Mouse (Mus musculus) heart, embryonic 16.5 days (tissue): Measurements from ENCODE around the gene Jagn1. TPM values are rescaled to one million over a fixed set of nuclear protein-coding genes. Genes with fewer than 3 reads are reported as not detected.

Experiments used
- ATAC-seq: fragments of 200-750 bp; cut with Nextera tagmentation; replicated peaks from 2 replicates; pipeline ENCODE4 v1.8.0; 2017; ENCODE audit warnings: moderate number of reproducible peaks; ENCODE audit not compliant: insufficient read depth, low FRiP score; ENCODE audit errors: extremely low read depth
- H3K27ac ChIP-seq: fragments of 300-500 bp; sonication (generic); 2 replicates; pipeline ENCODE4 v1.5.1; 2014; ENCODE audit warnings: mild to moderate bottlenecking, low read length, control low read depth, moderate library complexity
- H3K27me3 ChIP-seq: fragments of 300-500 bp; sonication (generic); 2 replicates; pipeline ENCODE4 v1.6.1; 2014; ENCODE audit warnings: low read length, mixed read lengths; ENCODE audit not compliant: control insufficient read depth, insufficient read depth
- H3K36me3 ChIP-seq: fragments of 300-500 bp; sonication (generic); 2 replicates; pipeline ENCODE4 v1.6.1; 2014; ENCODE audit not compliant: control insufficient read depth, insufficient read depth
- H3K4me1 ChIP-seq: fragments of 300-500 bp; sonication (generic); 2 replicates; pipeline ENCODE4 v1.6.1; 2014; ENCODE audit warnings: low read length, mixed read lengths; ENCODE audit not compliant: control insufficient read depth, insufficient read depth
- H3K4me2 ChIP-seq: fragments of 300-500 bp; sonication (generic); 2 replicates; pipeline ENCODE4 v1.6.1; 2014; ENCODE audit warnings: low read depth, mild to moderate bottlenecking, control low read depth, low read length
- H3K4me3 ChIP-seq: fragments of 300-500 bp; sonication (generic); 2 replicates; pipeline ENCODE4 v1.5.1; 2014; ENCODE audit warnings: mild to moderate bottlenecking, control low read depth, low read length
- H3K9ac ChIP-seq: fragments of 300-500 bp; sonication (generic); 2 replicates; pipeline ENCODE4 v1.6.1; 2014; ENCODE audit warnings: low read length, control low read depth
- H3K9me3 ChIP-seq: fragments of 300-500 bp; sonication (generic); replicated peaks from 2 replicates; pipeline ENCODE4 v1.6.1; 2016; ENCODE audit warnings: low read length; ENCODE audit not compliant: control insufficient read depth
- WGBS: fragments of 180-500 bp; shearing (Covaris S2); extraction: QIAGEN DNeasy Blood & Tissue Kit; methylation state at CpG from one replicate; pipeline ENCODE4 v1.1.7; 2014; 5-methylcytosine and 5-hydroxymethylcytosine counted together
- polyA plus RNA-seq: library from polyadenylated mRNA; unstranded; fragments of >200 nt; fragmentation: Nextera tagmentation; extraction: Ambion mirVana; gene quantifications from 2 replicates; pipeline ENCODE4 v1.2.1, GENCODE M21; 2015

Jagn1 gene
- polyA plus RNA-seq, result 64.5 and 65.2 TPM in 2 replicates

GRCm38 (mm10) chr6:113442442-113443090, at the start of gene Jagn1:
TSS of gene Jagn1 (plus strand) at chr6:113442569.
- 0% methylated on average over 45 of the region's 45 CpGs for WGBS
- Histone ChIP-seq H3K27ac (peak within 1 kb of the TSS; percentile 57), H3K9me3 (no peaks in the 10 kb centered on the region), H3K4me2 (peak within 1 kb of the TSS; percentile 99), H3K9ac (peak within 1 kb of the TSS; percentile 97), H3K4me3 (peak within 1 kb of the TSS; percentile 98), H3K4me1 (peaks cover 9% of the 10 kb centered on the region), H3K27me3 (no peaks in the 10 kb centered on the region), H3K36me3 (peaks cover 11% of the 10 kb centered on the region)
- ATAC-seq, result peak; percentile 86

DNA sequence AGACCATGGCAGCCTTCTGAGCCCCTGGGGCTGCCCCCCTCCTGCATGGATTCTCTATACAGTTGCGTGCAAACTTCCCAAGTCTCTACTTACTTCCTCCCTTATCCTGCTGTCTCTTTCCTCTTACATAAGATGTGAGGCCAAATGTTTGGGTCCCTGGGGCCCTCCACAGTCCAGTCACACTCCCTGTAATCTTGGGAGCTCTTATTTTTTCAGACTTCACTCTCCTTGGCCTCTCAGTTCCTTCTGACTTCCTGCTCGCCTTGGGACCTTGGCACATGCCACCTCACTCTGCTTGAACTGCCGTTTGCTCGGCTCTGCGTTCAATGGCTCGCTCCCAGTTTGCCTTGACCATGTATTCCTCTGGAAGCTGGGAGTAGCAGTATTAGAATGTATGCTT, 48.4 kb upstream of the Jagn1 start:
- H3K4me1 ChIP-seq, result peaks cover 12% of the 10 kb centered on the region; the same call in 1 of the 2 replicates
- WGBS, result 80% methylated on average over 6 of the region's 6 CpGs
- H3K4me2 ChIP-seq, result no peak overlapping the region
- no peak overlapping the region for H3K9ac ChIP-seq
- no peak overlapping the region for H3K4me3 ChIP-seq
- no peaks in the 10 kb centered on the region for H3K27me3 ChIP-seq
- ATAC-seq, result no peak
- no peaks in the 10 kb centered on the region for H3K9me3 ChIP-seq
- no peak overlapping the region for H3K27ac ChIP-seq
- H3K36me3 ChIP-seq, result peaks cover 19% of the 10 kb centered on the region

- Histone ChIP-seq H3K4me2 (no peak overlapping the region), H3K27me3 (no peaks in the 10 kb centered on the region), H3K36me3 (peaks cover 10% of the 10 kb centered on the region), H3K4me3 (no peak overlapping the region), H3K4me1 (peaks cover 12% of the 10 kb centered on the region; the same call in 1 of the 2 replicates), H3K9ac (no peak overlapping the region), H3K27ac (no peak overlapping the region), H3K9me3 (no peaks in the 10 kb centered on the region)
- ATAC-seq, result no peak
- WGBS, result 90% methylated on average over 11 of the region's 11 CpGs
These were observed 47.6 kb upstream of the Jagn1 start for GRCm38 (mm10) chr6:113394811-113395210.

- WGBS, result 92% methylated on average over 6 of the region's 6 CpGs
These were observed 46.9 kb upstream of the Jagn1 start for GRCm38 (mm10) chr6:113395501-113395900.

DNA sequence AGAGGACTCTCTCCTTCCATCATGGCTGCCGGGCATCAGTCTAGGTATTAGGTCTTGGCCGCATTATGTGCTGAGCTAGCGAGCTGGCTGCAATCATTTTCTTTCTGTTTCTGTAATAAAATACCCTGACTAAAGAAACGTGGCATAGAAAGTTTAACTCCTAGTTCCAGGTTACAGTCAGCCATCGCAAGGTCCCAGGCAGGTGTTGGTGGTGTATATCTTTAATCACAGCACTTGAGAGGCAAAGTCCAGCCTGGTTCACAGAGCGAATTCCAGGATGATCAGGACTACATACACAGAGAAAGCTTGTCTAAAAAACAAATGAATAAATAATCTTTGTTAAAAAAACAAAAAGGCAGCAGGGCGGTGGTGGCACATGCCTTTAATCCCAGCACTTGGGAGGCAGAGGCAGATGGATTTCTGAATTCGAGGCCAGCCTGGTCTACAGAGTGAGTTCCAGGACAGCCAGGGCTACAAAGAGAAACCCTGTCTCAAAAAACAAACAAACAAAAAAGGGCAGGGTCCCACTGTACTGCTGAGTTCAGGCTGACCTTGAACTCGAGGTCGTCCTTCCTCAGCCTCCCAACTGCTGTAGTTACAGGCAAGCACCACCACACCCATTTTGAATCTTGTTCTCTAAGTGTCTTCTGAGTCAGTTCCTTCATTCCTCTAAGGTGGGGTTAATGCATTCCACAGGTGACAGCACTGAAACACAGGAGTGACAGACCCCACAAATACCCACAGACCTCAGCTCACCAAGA, 45.9 kb upstream of the Jagn1 start:
- peaks cover 12% of the 10 kb centered on the region; the same call in 1 of the 2 replicates for H3K4me1 ChIP-seq
- H3K27ac ChIP-seq, result no peak overlapping the region
- no peak overlapping the region for H3K4me2 ChIP-seq
- no peak overlapping the region for H3K4me3 ChIP-seq
- ATAC-seq, result no peak
- no peaks in the 10 kb centered on the region for H3K27me3 ChIP-seq
- no peaks in the 10 kb centered on the region for H3K9me3 ChIP-seq
- H3K9ac ChIP-seq, result no peak overlapping the region
- WGBS, result 83% methylated on average over 10 of the region's 10 CpGs
- H3K36me3 ChIP-seq, result peaks cover 3% of the 10 kb centered on the region; the same call in 1 of the 2 replicates

More at GRCm38 (mm10) chr6:113395501-113395900, 46.9 kb upstream of the Jagn1 start:
- H3K27me3 ChIP-seq, result no peaks in the 10 kb centered on the region
- no peak for ATAC-seq
- H3K4me2 ChIP-seq, result no peak overlapping the region
- no peak overlapping the region for H3K27ac ChIP-seq
- no peak overlapping the region for H3K4me3 ChIP-seq
- H3K36me3 ChIP-seq, result peaks cover 5% of the 10 kb centered on the region
- H3K9ac ChIP-seq, result no peak overlapping the region
- H3K4me1 ChIP-seq, result peaks cover 12% of the 10 kb centered on the region; the same call in 1 of the 2 replicates
- H3K9me3 ChIP-seq, result no peaks in the 10 kb centered on the region

DNA sequence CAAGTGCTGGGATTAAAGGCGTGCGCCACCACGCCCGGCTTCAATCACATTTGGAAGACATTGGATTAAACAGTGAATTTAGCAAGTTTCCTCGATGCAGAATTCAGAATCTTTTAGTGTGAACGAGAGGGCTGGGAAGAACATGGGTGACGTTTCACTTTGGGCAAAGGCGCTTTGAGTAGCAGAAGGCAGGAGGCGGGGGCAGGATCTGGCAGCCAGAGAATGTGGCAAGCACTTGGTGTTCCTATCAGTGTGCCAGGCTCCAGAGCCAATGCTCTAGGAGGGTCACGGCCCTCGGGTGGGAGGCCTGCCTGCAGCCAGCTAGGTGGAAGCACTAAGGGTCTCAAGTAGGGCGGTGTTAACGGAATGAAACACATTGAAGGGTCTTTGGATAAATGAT, 40.3 kb upstream of the Jagn1 start:
- Histone ChIP-seq H3K4me3 (no peak overlapping the region), H3K27ac (no peak overlapping the region), H3K27me3 (no peaks in the 10 kb centered on the region), H3K4me1 (no peaks in the 10 kb centered on the region), H3K4me2 (no peak overlapping the region), H3K9ac (no peak overlapping the region), H3K9me3 (no peaks in the 10 kb centered on the region), H3K36me3 (no peaks in the 10 kb centered on the region)
- WGBS, result 80% methylated on average over 13 of the region's 13 CpGs
- ATAC-seq, result no peak

DNA sequence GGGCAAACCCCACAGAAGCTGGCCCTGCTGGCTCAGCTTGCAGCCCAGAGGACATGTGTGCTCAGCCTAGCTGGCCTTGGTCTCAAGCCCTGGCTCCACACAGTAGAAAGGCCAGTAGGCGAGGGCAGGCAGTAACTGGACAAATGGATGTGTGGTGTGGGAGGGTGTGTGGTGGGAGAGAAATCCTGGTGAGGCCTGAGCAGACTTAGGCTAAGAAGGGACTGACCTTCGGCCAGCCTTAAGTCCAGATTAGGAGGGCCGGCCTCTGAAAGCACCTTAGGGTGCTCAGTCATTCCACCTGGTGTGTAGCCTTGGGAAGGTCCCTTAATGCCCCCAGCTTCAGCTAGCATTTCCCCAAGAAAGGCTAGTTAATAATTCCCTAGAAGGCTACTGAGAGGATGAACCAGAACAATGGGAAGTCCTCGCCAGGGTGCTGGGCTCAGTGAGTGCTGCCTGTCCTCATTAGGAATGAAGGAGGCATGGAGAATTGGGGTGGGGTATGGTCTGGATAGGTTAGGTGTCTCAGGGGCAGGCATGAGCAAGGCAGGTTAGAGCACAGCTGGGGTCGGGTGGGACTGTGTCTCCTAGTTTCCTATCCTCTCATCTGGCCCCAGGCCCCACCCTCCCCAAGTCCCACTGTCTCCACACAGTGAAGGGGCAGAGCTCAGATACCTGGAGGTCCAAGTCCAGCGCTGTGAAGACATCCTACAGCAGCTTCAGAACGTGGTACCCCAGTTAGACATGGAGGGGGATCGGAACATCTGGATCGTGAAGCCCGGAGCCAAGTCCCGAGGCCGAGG, 37.5 kb upstream of the Jagn1 start:
- ATAC-seq, result no peak
- Histone ChIP-seq H3K4me1 (no peaks in the 10 kb centered on the region), H3K9me3 (no peaks in the 10 kb centered on the region), H3K4me3 (no peak overlapping the region), H3K27ac (no peak overlapping the region), H3K9ac (no peak overlapping the region), H3K4me2 (no peak overlapping the region), H3K27me3 (no peaks in the 10 kb centered on the region), H3K36me3 (no peaks in the 10 kb centered on the region)
- WGBS, result 77% methylated on average over 12 of the region's 12 CpGs

- H3K27me3 ChIP-seq, result no peaks in the 10 kb centered on the region
- no peaks in the 10 kb centered on the region for H3K4me1 ChIP-seq
- 70% methylated on average over 6 of the region's 6 CpGs for WGBS
- ATAC-seq, result no peak
- no peak overlapping the region for H3K4me2 ChIP-seq
- no peak overlapping the region for H3K4me3 ChIP-seq
- H3K27ac ChIP-seq, result no peak overlapping the region
- no peaks in the 10 kb centered on the region for H3K9me3 ChIP-seq
- no peak overlapping the region for H3K9ac ChIP-seq
- H3K36me3 ChIP-seq, result no peaks in the 10 kb centered on the region
These were observed 36.9 kb upstream of the Jagn1 start for GRCm38 (mm10) chr6:113405483-113405882.
